Mouse (Mus musculus) gastrocnemius, postnatal 36 days (tissue): ENCODE data around the gene Tsc1. TPM values are rescaled to one million over a fixed set of nuclear protein-coding genes. Genes with fewer than 3 reads are reported as not detected.

Source experiments
- DNase-seq, 2 experiments: peaks; one replicate each; pipeline ENCODE4 v3.0.0; 2022
- intact Hi-C: fragments of 180-260 bp; cut with DNase I; formaldehyde crosslinking; loops from one replicate; pipeline ENCODE4 v1.15.1; 2025
- microRNA-seq, 2 experiments: library from miRNA; unstranded; fragments of <30 nt; microRNA quantifications; one replicate each; pipeline ENCODE4 v1.2.0; 2021
- total RNA-seq, 2 experiments: library from RNA; stranded (reverse); gene quantifications; 2 replicates each; pipeline ENCODE4 v1.2.3; 2021

The Tsc1 gene
- total RNA-seq, 2 experiments from 2014 or later, result 30.4 to 35.5 TPM

DNA sequence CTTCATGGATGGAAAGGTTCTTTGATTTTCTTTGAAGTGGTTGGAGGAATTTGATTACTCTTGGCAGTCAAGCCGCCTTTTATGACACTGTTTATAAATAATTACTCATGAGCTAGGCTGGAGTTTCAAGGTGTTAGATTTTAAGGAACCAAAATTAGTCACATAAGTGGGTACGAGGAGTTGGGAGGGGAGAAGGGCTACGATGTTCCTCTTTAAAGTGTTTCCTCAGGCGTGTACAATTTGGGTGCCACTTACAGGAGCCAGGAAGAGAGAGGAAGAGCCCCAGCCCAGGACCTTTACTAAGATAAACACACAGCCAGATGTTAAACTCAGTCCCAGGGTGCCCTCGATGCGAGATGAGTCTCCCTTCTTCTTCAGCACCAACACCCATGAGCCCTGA, 65.8 kb downstream of the Tsc1 start:
- no peak for DNase-seq
- intact Hi-C loops, result no loop called here

DNA sequence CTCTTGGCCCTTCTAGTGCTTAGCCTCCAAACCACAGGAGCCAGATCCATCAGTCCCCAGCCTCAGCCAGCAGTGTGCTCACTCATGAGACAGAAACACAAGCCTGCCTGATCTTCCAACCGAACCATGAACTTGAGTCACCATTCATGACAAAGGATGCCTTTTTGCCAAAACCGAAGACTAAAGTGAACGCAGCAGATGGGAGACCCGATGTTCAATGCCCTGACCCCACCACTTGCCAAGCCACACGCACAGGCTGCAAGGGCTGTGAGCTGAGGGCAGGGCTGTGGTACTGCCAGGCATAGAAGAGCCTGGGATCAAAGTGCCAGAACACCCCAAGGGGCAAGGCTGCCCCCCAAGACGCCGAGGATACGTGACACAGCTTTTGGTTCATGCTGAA, 72.0 kb downstream of the Tsc1 start:
- no peak for DNase-seq
- intact Hi-C loops, result no loop called here

DNA sequence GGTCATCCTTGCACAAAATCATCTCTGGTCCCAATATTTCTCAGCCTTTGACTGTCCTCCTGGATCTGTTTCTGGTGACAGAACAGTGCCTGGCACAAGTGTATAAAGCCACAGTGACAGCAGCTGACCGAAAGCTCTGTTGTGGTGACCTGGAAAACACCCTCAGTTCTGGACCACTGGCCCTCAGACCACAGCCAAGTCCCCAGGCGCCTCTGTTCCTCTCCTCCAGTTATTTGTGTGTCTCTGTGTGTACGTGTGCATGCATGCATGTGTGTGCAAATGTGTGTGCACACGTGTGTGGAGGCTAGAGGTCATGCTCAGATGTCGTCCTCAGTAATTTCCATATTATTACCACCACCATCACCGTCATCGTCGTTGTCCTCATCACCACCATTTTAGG, 81.4 kb downstream of the Tsc1 start:
- DNase-seq, result no peak
- intact Hi-C loops, result no loop called here

DNA sequence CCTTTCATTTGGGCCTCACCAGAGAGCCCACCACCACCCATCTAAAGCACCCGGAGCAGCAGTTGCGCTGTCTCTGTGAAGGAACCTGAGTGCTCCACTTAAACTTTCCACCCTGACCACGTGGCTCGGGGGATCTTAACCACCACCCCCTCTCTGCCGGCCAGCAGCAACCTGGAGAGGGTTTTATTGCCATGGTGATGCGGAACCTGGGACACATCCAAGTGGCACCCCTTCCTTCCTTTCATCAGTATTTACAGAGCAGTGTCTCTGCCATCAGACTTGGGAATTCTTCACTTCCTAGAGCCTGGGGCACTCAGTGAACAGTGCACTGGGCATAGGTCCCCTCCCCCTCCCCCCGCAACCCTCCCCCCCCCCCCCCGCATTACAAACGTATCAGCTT, 82.9 kb downstream of the Tsc1 start:
- DNase-seq, result no peak
- intact Hi-C loops, result no loop called here

DNA sequence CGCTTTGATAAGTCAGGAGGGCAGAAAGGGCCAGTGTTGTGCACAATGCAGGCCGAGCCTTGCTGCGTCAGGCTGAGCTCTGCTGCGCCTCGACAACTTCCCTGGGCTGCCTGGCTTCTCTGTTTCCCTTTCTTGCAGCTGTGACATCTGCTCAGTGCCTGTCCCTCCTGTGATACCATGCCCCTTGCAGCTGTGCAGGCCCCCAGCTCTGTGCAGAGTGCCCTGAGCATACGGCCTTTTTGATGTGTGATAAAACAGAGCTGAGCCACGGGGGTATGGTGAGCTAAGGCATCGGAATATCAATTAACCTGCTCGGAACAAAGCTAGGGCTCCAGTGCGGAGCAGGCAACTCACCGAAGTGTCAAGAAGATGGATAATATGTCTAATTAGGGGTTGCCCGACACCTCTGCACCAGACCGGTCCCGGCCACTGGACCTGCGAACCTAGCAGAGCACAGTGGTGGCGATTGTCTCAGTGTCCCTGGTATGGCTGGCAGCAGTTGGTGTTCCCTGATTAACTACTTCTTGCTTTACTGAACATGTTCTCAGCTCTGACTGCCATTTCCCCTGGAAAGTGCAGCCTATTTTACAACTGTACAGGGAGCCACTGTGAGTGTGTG, 86.9 kb downstream of the Tsc1 start:
- no peak for DNase-seq
- intact Hi-C loops, result no loop called here

DNA sequence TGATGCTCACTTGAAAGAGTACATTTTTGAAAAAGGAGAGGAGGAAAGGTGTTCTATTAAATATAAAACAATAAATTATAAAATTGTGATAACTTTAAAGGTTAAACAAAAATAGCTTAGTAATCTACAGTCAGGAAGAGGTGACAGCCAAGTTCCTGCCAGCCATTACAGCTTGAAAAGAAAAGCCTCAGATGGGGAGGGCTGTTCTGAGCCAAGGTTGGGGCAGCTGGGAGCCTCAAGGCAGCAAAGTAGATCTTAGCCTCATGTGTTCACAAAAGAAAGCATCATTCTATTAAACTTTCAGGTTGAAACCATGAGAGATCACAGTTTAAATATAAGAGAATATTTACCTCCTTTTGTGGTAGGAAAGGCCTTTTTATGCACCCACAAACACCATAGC, 89.6 kb downstream of the Tsc1 start:
- no peak for DNase-seq
- intact Hi-C loops, result no loop called here

DNA sequence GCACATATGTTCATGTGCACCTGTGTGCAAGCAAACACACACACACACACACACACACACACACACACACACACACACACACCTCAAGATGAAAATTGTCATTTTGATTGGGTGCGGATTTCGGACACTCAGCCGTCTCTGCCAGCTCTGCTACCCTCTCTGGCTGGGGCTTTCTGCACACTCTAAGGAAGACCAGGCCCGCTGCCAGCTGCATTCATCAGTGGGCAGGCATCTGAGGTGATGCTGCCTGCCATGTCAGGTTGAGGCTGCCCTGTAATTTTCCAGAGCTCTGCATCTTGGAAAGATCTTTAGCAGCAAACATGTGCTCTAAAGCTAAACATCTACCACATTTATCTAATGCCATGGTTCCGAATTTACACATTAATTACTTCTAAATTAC, 96.1 kb downstream of the Tsc1 start:
- no peak for DNase-seq
- intact Hi-C loops, result no loop called here

DNA sequence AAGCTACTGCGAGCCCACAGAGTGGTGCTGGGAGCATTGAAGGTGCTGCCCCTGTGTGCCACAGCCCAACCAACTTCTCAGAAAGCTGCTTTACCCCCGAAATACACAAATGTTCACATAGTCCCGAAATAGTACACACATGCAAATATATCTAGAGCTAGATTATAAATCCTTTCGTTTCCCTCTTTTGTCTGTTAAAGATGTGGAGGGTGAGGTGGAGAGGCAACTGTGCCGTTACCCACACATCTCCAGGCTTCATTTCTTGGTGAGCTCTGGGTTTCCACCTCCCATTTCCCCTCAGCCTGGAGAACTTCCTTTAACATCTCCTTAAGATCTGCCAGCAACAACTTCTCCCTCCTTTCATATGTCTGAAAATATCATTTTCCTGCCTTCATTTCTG, 99.1 kb downstream of the Tsc1 start:
- DNase-seq, result no peak
- intact Hi-C loops, result no loop called here

Small RNAs within 50 kb of the gene (microRNA-seq; reads per million reads assigned to microRNA genes)
- gene Gm22824 (0 reads per million in 2 experiments), gene Mir3088 (0 to 1.5 reads per million in 2 experiments)

Other genes with a start within 250 kb of the Tsc1 start
- gene Ppp1r26, start 194.4 kb upstream of the Tsc1 start, total RNA-seq, result 1 to 10 TPM; 1.6 to 2.0 TPM
- gene 1700007K13Rik, start 174.9 kb upstream of the Tsc1 start, total RNA-seq, result not detected
- gene Mrps2, start 173.2 kb upstream of the Tsc1 start, total RNA-seq, result 10 to 100 TPM; 21.4 to 24.8 TPM
- gene Gbgt1, start 144.3 kb upstream of the Tsc1 start, total RNA-seq, result 1 to 10 TPM in 1 of 2 experiments, under 1 TPM in 1; 0.79 to 1.2 TPM
- not detected for gene Gm10134, start 135.1 kb upstream of the Tsc1 start, total RNA-seq
- gene Ralgds, start 128.1 kb upstream of the Tsc1 start, total RNA-seq, result 1 to 10 TPM; 8.5 to 9.4 TPM
- gene Cel, start 77.8 kb upstream of the Tsc1 start, total RNA-seq, result not detected
- 1 to 10 TPM; 5.9 to 6.2 TPM for gene Gtf3c5, start 57.5 kb upstream of the Tsc1 start, total RNA-seq
- not detected for gene Gfi1b, start 19.2 kb upstream of the Tsc1 start, total RNA-seq
- gene Spaca9, start 58.5 kb downstream of the Tsc1 start, total RNA-seq, result not detected
- gene Ak8, start 58.9 kb downstream of the Tsc1 start, total RNA-seq, result not detected
- gene Gtf3c4, start 199.1 kb downstream of the Tsc1 start, total RNA-seq, result 10 to 100 TPM; 12.3 to 14.5 TPM
- gene Ddx31, start 199.2 kb downstream of the Tsc1 start, total RNA-seq, result 1 to 10 TPM; 4.1 to 4.3 TPM